Mouse (Mus musculus) bone marrow, adult 2 months (tissue): ENCODE results near the gene Gm7356. TPM values are rescaled to one million over a fixed set of nuclear protein-coding genes. Genes with fewer than 3 reads are reported as not detected.

Source experiments
- polyA plus RNA-seq: library from polyadenylated mRNA; stranded (reverse); fragments of >200 nt; gene quantifications from 2 replicates; pipeline ENCODE4 v1.2.4, GENCODE M21; 2011; ENCODE audit warnings: low replicate concordance; ENCODE audit not compliant: missing spikeins, insufficient read depth, insufficient read length

The Gm7356 gene
- polyA plus RNA-seq, 1 experiment = not detected

Other genes starting within 250 kb of the Gm7356 start
- gene Afdn, start 243.2 kb downstream of the Gm7356 start, polyA plus RNA-seq = 6.6 and 7.9 TPM in 2 replicates
- 4.1 TPM in 1 of 2 replicates, not detected in the other for gene Tcte2, start 241.9 kb downstream of the Gm7356 start, polyA plus RNA-seq
- gene Gm7168, start 55.3 kb downstream of the Gm7356 start, polyA plus RNA-seq = not detected in 2 replicates
- gene Gm7358, start 55.8 kb upstream of the Gm7356 start, polyA plus RNA-seq = not detected in 2 replicates
- gene Dact2, start 200.6 kb upstream of the Gm7356 start, polyA plus RNA-seq = 3.7 TPM in 1 of 2 replicates, not detected in the other